Mouse (Mus musculus) adrenal gland, adult (tissue): Measurements from ENCODE around the gene Olfr732.

Source experiments
- DNase-seq, 2 experiments: peaks; one replicate each; pipeline ENCODE4 v3.0.0; 2022 to 2023; ENCODE audit warnings: low spot score in 1 of 2; ENCODE audit not compliant: inconsistent age in 2 of 2

The Olfr732 gene

DNA sequence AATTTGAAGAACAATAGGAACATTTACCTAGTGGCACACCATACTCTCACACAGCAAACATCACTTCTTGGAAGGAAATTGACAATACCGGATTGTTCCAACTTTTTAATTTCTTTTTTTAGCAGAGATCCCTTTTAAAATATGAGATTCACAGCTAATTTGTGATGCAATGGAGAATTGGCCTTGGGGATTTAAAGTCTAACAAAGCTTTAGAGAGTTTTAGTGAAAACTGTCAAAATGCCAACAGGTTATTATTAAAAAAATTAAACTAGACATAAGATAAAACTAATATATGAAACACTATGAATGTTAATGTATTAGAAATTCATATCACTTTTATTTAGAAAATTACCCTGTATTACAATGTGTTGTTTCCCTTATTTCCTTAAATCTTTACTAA lies at the start of gene Olfr732:
Gene Olfr732 (minus strand): TSS at position 101 of the 400 bp plus-strand sequence.
- no peak for DNase-seq

DNA sequence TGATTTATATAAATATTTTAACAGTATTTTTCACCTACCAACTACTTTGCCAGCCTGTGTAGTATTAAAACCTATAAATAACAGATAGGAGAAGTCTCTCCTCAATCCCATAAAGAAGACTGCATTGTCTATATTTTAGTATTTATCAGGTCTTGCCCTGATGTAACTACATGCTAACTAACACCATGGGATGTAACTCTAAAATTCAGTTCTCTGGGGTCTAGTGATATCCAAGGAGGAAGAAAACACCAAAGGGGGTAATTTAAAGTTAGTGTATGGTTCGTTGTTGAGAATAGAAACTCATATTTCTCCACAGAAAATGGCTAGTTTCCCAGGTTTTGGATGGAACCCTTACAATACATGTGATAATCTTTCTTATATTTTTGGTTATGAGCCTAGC lies 42.7 kb upstream of the Olfr732 start, which contains the start of gene Olfr734:
Gene Olfr734 (minus strand): TSS at position 101 of the 400 bp plus-strand sequence.
- no peak for DNase-seq

DNA sequence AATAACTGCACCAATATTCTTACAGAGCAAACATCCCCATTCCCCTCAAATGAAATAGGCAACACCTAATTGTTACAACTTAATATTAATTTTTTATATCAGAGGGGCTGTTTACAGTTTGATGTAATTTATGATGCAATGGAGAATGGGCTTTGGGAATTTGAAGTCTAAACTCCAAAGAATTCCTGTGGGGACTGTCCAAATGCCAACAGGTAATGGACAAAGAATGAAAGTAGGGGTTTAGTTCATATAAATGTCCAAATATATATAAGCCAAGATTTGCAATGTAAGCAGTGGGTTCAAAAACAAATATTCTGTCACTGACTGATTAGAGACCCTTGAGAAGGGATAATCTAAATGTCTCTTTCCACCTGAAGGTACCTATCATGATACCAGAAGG lies 17.4 kb upstream of the Olfr732 start, which contains the start of gene Olfr733:
Gene Olfr733 (minus strand): TSS at position 101 of the 400 bp plus-strand sequence.
- DNase-seq = no peak

DNA sequence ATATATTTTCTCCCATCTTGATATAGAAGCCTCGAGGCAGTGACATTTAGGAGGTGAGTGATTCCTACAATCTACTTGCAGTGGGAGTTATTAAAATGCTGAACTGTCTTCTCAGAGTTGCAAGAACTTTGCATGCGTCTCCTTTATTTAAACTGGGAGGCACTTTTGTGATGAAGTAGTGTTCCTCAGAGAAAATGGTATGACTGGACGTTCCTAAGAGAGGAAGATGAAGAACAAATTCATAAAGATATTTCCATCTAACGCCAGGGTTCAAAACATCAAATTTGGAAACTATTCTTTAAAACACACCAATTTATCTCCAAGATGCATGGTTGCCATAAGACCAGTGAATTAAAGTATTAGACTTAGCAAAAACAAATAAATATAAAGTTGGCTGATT lies 42.2 kb downstream of the Olfr732 start, which contains the start of gene Olfr731:
Gene Olfr731 (minus strand): TSS at position 101 of the 400 bp plus-strand sequence.
- DNase-seq = no peak
